Mouse (Mus musculus) layer of hippocampus, postnatal 36 days (tissue): Measurements from ENCODE around the gene Lyzl4. TPM values are rescaled to one million over a fixed set of nuclear protein-coding genes. Genes with fewer than 3 reads are reported as not detected.

ENCODE experiments used
- total RNA-seq, 2 experiments: library from RNA; stranded (reverse); gene quantifications; 2 replicates each; pipeline ENCODE4 v1.2.3; 2021

The Lyzl4 gene
- total RNA-seq, 2 experiments from 2014 or later, result 0.37 to 1.6 TPM

Other genes starting within 250 kb of the Lyzl4 start
- 100 to 1,000 TPM; 678 to 800 TPM for gene Cck, start 146.4 kb downstream of the Lyzl4 start, total RNA-seq
- 10 to 100 TPM; 15.0 to 18.7 TPM for gene Vipr1, start 620 bp upstream of the Lyzl4 start, total RNA-seq
- 10 to 100 TPM; 31.7 to 31.8 TPM for gene Sec22c, start 63.4 kb upstream of the Lyzl4 start, total RNA-seq
- gene Ss18l2, start 68.2 kb upstream of the Lyzl4 start, total RNA-seq, result 10 to 100 TPM; 73.2 to 84.3 TPM
- 100 to 1,000 TPM in 1 of 2 experiments, 10 to 100 TPM in 1; 99.0 to 145 TPM for gene Nktr, start 77.1 kb upstream of the Lyzl4 start, total RNA-seq
- 100 to 1,000 TPM; 105 to 106 TPM for gene Zfp651, start 117.2 kb upstream of the Lyzl4 start, total RNA-seq
- gene Klhl40, start 135.5 kb upstream of the Lyzl4 start, total RNA-seq, result 1 to 10 TPM; 2.8 to 3.5 TPM
- gene Hhatl, start 150.4 kb upstream of the Lyzl4 start, total RNA-seq, result 10 to 100 TPM; 14.6 to 15.9 TPM
- gene Ccdc13, start 197.4 kb upstream of the Lyzl4 start, total RNA-seq, result 1 to 10 TPM; 7.5 to 9.7 TPM
- gene Higd1a, start 216.3 kb upstream of the Lyzl4 start, total RNA-seq, result 10 to 100 TPM; 90.4 to 93.2 TPM